Mouse (Mus musculus) cortical plate, adult 2 months (tissue): Measurements from ENCODE around the gene Kctd18.

Source experiments
- CTCF ChIP-seq: fragments of 200-500 bp; IDR thresholded peaks from 2 replicates; pipeline ENCODE4 v1.5.1; 2011; ENCODE audit warnings: mild to moderate bottlenecking, control low read depth, low read length; ENCODE audit not compliant: insufficient read depth; ENCODE audit errors: extremely low read depth
- POLR2A ChIP-seq: fragments of 200-500 bp; IDR thresholded peaks from 2 replicates; pipeline ENCODE4 v1.6.1; 2011; ENCODE audit warnings: mild to moderate bottlenecking, low read length, control low read depth; ENCODE audit not compliant: insufficient read depth; ENCODE audit errors: extremely low read depth

DNA sequence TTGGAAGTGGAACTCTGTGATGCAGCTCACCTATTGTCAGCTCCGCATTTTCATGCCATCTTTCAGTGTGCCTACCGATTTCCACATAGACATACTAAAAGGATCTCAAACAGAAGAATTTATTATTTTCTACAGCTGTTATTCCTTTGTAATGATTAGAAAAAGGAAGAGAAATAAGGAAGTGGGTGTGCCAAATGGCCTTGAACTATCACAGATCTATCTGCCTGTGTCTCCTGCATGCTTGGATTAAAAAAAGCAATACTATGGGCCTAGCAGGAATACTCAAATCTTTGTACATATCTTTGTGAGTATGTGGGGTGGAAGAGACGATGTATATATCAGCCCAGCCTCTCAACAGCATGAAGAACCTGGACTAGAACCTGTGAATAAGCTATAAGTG lies 41.9 kb downstream of the Kctd18 start:
- TF ChIP-seq CTCF (no peak), POLR2A (no peak)
